In the genomic region with DNA sequence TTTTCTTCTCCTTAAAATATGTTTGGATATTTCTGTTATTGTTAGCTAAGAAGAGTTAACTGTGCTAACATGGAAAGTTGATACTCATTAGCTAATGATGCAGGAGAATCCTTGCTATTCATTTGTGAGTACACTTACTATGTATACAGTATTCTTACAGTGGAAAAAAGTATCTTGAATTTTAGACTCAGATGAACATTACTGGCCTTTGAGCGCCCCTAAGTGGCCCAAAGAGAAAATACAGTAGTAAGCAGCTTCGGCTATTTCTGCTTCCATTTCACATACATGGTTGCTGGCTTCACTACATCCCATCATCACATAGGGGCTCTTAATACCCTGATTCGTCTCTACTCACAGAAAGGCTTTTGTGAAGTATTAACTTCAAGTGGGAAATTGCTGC, we compare ENCODE assay signal across 7 mouse cellular contexts.
A peak's percentile ranks its signal among the peaks of the same experiment; 100 is the strongest.
DNase-seq lines count a peak whose midpoint lies in the region; ATAC-seq and TF ChIP-seq lines count a peak whose summit lies in the region.

No protein-coding gene starts in this region.

- POLR2A ChIA-PET in Patski (lab: Charles Lee) = no interaction called here

- WGBS in embryonic facial prominence, embryonic 14.5 days = 18% methylated on average over 3 of the region's 3 CpGs

- no peak for ATAC-seq in Patski
- no peak for ATAC-seq in embryonic facial prominence, embryonic 14.5 days (ENCODE audit: low read depth)

- peak; percentile 5 to 25 for DNase-seq in kidney, adult 8-10 months
- DNase-seq in kidney, adult 11 months = no peak
- no peak for DNase-seq in Patski (ENCODE audit: low read depth, low spot score)
- DNase-seq in embryonic facial prominence, embryonic 14.5 days (ENCODE audit: low spot score) = peak; percentile 38
- DNase-seq in layer of hippocampus, postnatal 14 days (ENCODE audit: low spot score in 2 of 2) = peak; percentile 48 to 68
- peak; percentile 30 for DNase-seq in right cerebral cortex, postnatal 14 days
- DNase-seq in urinary bladder, postnatal 10 days (ENCODE audit: low spot score) = no peak

- no peak overlapping the region for H3K27ac ChIP-seq in embryonic facial prominence, embryonic 14.5 days (replicated peaks; ENCODE audit: low read depth, low read length)

- H3K9me3 ChIP-seq in embryonic facial prominence, embryonic 14.5 days (ENCODE audit: control insufficient read depth, low read length) = no peaks in the 10 kb centered on the region

- no peaks in the 10 kb centered on the region for H3K36me3 ChIP-seq in embryonic facial prominence, embryonic 14.5 days (ENCODE audit: control insufficient read depth, insufficient read depth, low read length)

- peak; percentile 67 for TF ChIP-seq CTCF in Patski (IDR thresholded peaks at IDR 0.05)

- CTCF ChIA-PET in Patski (lab: Charles Lee) = interaction anchor here (1.3 to 1.6 kb wide), 2 partner anchors 13 to 33 kb away, joined by 3 to 6 read pairs; no protein-coding TSS in a partner anchor

- H3K27me3 ChIP-seq in Patski = peaks cover 19% of the 10 kb centered on the region
- no peaks in the 10 kb centered on the region for H3K27me3 ChIP-seq in embryonic facial prominence, embryonic 14.5 days (replicated peaks; ENCODE audit: control insufficient read depth, insufficient read depth, low read length)

- in situ Hi-C loops in Patski (cut with MboI; ENCODE audit: low pct_unique_long_range_greater_than_20kb) = loop anchor here (10.0 kb wide), 1 partner anchor 1692 kb away; no protein-coding TSS in a partner anchor

- no peak overlapping the region for H3K4me3 ChIP-seq in embryonic facial prominence, embryonic 14.5 days (ENCODE audit: low read depth, low read length)

- H3K9ac ChIP-seq in embryonic facial prominence, embryonic 14.5 days (ENCODE audit: low read depth, low read length) = no peak overlapping the region

- no peak overlapping the region for H3K4me2 ChIP-seq in embryonic facial prominence, embryonic 14.5 days (ENCODE audit: low read depth, low read length)

- no peaks in the 10 kb centered on the region for H3K4me1 ChIP-seq in embryonic facial prominence, embryonic 14.5 days (ENCODE audit: control insufficient read depth, insufficient read depth, low read length)

Comparison
In these comparisons a context has a peak if more than half of its experiments do, and no peak if none do; other contexts are left out.
1. DNase-seq: peak in kidney, adult 8-10 months (2 of 2), embryonic facial prominence, embryonic 14.5 days (single experiment), layer of hippocampus, postnatal 14 days (2 of 2) and right cerebral cortex, postnatal 14 days (single experiment); none in kidney, adult 11 months (single experiment), Patski (single experiment) and urinary bladder, postnatal 10 days (single experiment).